Mouse (Mus musculus) hematopoietic stem cell, adult 5-6 weeks (primary cell): ENCODE measurements around the gene Igf1. TPM values are rescaled to one million over a fixed set of nuclear protein-coding genes. Genes with fewer than 3 reads are reported as not detected.

Source experiments
- ATAC-seq, 2 experiments: fragments of 125-278 bp in 1 of 2; replicated peaks in 1 of 2; 2 replicates each; pipeline ENCODE4 v1.8.0; 2016 to 2017; ENCODE audit warnings: inconsistent platforms in 2 of 2, mild to moderate bottlenecking in 2 of 2, moderate number of reproducible peaks in 2 of 2, low read depth in 1 of 2, moderate TSS enrichment in 1 of 2; ENCODE audit not compliant: low FRiP score in 2 of 2, poor library complexity in 2 of 2, severe bottlenecking in 2 of 2, insufficient read depth in 1 of 2, low TSS enrichment in 1 of 2
- total RNA-seq: library from RNA; stranded (forward); fragments of 172-1452, 232-1000 nt; gene quantifications from 2 replicates; pipeline ENCODE4 v1.2.3, GENCODE M21; 2017

The Igf1 gene
- total RNA-seq, 1 experiment from 2014 or later: 2.9 TPM

DNA sequence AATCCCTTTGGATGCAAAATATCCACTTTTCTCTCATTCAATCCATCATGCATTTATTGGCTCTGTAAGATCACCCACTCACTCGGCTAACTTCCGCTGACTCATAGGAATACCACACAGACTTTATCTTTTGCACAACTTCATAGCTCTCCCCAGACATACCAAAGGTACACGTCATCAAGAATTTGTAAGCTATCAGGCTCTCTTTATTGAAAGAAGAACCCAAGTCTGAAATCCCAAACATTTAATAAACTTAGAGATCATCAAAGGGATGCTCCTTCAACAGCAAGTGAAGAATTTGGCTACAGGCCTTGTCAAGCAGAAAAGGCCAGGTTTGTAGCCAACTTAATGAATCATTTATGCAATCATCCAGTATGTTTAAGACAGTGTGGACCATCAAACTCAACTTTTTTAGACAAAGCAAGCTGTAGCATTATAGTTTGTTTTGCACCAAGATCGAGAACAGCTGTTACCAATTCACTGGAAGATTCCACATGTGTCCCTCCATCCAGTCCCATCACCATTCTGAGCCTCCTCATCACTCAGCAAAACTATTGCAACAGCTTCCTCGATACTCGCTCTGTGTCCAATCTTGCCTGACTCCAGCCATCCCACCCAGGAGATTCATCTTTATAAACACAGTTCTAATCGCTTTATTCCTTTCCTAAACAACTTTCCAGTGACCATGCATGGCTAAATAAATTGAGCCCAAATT is 22.2 kb downstream of the Igf1 start:
- ATAC-seq: no peak

DNA sequence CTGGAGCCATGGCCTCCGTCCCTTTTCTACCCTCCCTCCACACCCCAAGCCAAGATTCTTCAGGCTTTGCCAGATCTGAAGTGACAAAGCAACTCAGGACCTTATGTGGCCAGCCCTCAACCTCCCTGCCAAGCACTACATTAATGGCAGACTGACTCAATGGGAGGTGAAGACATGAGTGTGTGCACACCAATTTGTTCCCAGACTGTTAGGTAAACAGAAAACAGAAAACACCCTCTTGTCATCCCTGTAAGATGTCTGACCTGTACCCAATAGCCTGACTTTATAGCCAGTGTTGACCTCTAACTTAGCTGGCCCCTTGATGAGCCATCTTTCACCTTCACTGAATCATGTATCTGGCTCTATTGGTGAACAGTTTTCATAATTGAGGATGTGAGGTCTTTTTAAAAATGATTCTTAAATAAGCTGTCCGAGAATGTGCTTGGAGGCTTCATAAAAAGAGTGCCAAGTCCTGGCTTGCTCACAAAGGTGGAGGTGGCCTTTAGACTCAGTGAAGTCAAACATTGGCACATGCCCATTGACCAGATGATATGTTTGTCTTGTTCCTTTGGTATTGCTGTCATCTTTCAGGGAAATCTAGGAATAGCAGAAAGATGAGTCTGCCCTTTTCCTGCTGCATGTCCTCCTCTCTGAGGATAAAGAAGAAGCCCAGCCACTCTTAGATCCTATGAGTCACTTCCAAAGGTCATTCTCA is 27.4 kb downstream of the Igf1 start:
- no peak for ATAC-seq

DNA sequence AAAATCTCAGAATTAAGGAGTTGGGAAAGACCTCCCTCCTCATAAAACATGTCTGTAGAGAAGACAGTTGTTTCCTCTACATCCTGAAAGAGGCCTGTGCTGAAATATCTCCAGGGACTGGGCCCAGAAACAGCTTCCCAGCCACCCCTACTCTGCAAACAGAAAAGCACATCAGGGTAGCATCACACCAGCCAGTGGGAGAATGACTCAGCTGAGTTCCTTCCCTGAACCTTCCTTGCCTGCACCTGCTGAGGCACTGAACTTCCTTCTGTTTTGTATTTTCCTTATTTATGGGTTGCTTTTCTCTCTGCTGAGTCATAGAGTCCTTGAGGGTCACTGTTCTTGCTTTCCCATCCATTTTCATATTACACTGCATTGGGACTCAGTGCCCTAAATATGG is 31.8 kb downstream of the Igf1 start:
- ATAC-seq: peak; percentile 66 to 87

DNA sequence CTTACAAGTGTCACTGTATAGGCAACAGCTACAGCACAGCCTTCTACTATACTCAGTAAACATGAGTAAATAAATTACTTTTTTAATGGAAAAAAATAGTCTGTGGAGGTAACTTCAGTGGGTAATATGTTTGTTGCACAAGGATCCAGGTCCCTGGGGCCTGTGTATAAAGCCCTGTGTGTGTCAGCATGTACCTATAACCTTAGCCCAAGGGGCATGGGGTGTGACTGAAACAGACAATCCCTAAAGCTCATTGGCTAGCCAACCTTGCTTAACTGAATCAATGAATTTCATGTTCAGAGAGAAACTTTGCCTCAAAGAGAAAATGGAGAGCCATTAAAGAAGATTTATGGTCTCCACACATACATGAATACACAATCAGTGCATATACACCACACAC is 34.2 kb downstream of the Igf1 start:
- no peak for ATAC-seq

DNA sequence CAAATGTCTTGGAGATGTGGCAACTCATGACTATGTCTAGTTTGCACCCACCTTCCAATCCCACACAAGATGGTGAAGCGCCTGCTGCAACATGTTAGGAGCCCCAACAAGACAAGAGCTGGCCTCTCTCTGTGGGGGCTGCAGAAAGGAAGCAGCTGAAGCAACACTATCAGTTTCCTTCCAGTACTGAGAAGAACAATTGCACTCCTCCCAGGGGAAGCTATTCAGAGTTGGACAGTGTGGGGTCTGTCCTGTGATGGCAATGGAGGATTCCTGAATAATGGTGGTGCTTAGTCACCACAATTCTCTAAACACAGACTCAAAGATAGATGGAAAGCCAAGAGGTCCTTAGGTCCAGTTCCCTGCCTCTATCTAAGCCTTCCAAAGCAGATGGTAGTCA is 35.2 kb downstream of the Igf1 start:
- no peak for ATAC-seq

DNA sequence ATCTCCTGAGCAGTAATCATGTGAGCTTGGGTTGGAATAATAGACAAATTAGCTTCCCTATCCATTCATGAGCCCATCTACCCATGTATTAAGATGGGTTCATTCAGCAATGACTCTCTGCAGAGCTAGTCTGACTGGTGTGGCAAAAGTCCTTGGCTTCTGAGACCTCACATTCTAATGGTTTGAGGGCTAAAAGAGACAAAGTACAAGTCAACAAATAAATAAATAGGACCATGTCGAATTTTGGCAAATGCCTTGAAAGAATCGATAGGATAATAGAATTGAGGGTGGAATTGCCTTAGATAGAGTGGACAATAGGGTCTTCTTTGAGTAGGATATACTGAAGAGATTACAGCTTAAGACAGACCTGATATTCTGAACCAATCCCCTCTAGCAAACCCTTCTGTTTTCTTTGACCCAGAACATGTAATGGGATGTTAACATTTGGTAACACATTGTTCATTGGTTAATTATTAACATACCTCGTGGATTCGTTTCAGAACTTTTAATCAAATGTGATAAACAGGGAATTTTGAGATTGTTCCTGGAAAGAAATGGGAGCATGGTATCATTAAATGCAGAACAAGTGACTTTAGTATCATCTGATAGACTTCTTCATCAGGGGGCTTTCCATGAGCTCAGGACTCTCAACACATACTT is 36.5 kb downstream of the Igf1 start:
- no peak for ATAC-seq

DNA sequence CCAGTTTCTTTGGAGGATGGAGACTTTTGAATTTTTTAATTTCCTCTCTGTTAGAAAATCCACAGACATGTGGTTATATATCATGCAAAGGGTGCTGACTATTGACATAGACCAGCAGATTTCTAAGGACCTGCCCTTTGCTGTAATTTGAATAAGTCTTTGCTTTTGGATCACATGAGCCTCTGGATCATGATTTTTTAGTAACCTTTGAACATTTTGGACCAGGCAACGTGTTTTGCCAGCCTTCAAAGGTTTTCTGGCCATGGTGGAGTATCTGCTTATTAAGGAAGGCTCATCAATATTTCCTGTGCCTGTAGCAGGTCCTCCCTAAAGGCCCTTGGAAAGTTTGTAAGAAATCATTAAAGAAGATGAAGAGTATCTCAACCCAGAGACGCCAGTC is 37.3 kb downstream of the Igf1 start:
- no peak for ATAC-seq

DNA sequence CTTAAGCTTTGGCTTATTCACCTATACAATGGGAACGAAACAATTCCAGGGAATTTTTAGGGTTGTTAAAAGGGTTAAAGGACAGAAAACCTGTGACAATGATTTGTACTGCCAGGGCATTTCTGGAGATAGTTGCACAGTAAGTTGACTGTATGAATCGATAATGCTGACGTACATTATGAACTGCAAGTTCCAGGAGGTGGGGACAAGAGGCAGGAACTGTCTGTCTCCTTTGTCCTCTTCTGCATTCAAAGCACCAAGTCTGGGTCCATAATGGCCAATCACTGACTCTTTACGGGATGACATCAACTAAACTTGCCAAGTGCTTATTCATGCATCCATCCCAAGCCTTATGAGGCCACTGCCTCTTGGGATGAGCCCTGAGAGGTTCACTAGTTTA is 39.3 kb downstream of the Igf1 start:
- no peak for ATAC-seq

DNA sequence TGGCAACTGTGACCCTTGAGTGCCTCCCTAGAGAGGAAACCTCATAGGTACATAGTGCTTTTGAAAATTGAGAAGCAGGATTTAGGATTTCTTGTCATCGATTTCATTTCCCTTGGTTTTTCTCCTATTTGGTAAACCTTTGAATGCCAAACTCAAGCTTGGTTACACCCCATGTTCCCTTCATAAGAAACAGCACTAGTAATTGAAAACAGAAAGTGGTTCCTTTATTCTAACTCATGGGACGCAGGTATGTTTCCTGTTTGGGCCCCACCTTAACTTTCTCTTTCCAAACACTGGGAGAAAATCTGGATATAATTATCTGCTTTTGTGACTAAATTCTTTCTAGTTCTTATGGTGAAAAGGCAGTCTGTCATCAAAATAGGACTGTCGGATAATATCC is 40.8 kb downstream of the Igf1 start:
- no peak for ATAC-seq

DNA sequence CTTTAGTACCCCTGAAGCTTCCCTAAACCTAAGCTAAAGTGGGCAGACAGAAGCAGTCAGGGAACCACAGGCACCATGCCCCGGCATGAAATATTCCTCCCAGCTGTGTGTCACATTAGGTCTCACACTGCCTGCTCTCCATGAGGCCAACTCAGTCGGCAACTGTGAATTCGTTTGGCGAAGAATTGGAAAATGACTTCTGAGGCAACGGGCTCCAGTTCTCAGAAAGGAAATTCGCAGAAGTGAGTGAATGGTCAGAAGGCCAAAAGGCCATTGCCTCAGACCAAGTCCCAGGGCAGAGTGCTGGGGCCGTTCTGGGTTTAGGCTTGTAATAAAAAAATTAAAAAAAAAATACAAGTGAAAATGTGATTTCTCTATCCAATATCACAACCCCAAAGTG is 43.9 kb downstream of the Igf1 start:
- ATAC-seq: no peak

DNA sequence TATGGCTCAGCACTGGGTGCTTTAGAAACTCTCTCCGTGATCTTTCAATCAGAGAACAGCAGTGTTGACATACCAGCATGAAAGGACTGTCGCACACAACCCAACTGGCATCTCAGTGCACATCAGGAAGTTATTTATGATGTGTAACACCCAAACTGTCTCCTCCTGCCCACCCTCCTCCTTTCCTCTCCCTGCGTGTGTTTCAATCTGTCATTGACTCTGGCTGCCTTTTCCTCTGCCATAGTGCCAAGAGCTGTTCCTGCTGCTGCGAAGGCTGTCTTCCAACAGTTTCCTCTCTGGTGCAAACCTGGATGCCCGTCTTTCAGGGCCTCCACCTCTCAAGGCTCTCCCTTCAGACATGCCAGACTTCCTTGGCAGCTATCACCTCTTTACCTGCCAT is 46.3 kb downstream of the Igf1 start:
- no peak for ATAC-seq

DNA sequence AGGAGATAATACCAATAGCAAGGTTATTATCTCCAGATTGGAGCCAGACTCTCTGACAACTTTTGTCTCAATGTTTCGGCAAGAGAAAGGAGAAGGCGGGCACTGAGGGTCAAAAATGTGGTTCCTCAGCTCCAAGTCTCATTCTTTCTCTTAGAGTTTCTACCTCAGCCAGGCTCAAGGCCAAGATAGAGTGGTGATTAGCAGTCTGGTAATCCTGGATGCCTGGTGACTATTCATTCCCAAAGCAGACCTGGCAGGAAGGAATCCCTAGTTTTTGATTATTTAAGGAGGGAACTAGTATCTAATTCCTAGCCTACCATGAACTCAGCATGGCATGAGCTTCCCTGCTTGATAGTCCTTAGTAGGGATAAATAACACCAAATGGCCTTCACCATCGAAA is 47.0 kb downstream of the Igf1 start:
- no peak for ATAC-seq

DNA sequence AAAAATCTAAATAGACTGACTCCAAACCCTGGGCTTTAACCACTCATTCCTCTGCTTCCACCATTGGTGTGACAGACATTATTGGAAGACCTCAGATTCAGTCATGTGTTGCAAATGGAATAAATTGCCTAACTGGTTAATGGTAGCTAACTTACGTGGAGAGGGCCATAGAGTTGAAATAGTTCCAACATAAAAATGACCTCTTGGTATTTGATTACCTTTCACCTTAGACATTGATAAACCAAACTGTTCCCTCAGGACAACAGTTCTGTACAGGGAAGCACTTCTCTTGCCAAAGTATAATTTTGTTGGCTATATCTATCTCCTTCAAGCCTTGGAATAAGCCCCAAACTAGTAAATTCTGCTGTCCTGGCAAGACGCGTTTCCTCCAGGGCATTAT is 48.1 kb downstream of the Igf1 start:
- no peak for ATAC-seq

DNA sequence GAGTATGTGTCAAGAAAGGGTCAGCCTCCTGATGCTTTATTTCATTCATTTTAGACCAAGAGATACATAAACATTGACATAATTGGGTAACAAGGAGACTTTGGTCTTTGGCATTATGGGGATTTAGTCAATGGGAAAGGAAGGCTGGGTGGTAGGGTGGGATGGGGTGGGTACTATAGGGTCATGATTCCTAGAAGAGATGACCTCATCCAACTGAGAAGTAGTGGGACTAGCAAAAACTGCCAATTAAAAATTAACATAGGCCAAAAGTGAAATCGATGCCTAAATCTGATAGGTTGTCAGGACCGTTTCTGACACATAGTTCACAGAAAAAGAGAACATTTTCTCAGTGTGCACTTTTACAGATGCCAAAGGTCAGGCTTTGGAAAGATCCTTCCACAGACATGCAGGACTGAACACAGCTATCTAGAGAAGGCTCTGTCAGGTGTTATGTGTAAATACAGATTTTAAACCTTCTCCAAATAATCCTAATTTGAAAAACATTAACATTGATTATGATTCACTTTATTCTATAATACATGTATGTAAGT is 48.8 kb downstream of the Igf1 start:
- no peak for ATAC-seq

DNA sequence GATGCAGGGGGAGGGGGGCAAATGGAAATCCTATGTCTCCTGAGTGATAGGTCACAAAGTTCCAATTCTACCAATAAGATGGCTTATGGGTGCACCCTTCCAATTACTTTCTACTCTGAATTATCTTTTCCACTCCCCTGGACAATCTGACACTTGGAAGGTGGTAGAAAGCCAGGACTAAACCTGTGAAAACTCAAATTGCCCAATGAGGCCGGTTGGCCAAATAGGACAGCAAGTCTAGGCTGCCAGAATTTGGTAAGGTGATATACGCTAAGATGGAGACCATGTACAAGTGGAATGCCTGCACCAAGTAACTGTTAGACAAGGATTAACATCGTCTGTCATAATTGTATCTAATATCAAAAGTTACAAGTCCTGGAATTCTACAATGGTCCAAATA is 55.8 kb downstream of the Igf1 start:
- no peak for ATAC-seq

DNA sequence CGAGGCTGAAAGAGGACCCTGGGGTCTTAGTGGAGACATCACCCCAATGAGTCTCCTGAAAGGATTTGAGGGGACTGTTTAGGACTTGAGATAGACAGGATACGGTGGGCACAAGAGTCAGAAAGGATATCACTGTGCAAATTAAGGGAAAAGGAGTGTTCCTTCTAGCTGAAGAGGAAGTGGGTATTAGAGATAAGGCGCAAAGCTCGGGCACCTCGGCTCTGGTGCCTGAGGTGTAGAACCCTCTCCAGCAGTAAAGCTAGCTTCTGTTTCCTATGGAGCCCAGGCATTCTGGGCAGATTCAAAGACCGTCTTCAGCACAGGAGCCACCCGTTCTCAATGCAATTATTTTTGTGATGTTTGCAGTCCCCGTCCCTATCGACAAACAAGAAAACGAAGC is 56.9 kb downstream of the Igf1 start:
- peak; percentile 64 to 78 for ATAC-seq

DNA sequence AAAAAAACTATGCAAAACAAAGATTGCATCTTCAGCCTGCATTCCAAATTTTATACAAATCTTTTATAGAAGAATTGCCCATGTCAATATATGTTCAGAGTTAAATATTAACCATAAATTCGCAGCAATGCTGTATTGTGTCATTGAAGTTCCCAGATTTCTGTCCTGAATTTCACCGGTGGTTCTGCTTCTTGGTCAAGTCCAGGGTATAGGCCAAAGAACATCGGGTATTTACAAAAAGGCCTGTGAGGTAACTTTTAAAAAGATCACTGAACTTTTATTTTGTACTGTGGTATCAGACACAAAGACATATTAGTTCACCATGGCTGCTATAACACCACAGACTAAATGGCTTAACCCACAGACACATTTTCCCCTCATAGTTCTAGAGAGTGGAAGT is 57.7 kb downstream of the Igf1 start:
- ATAC-seq: no peak

DNA sequence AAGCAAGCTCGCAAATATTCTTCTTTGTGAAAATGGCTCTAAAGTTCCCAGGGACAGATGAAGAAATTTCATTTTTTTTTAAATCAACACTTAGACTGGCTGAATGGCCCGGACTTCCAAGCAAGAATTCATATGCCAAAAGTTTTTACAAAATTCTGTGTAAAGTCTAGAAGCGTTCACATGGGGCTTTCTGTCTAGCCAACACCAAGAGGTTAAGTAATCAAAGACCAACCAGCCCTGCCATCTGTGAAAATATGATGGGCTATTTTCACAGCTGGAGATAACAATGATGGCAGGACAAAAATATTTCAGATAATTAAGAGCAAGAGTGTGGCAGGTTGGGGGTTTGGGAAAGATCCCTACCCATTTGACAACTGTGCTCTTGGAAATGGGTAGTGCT is 64.2 kb downstream of the Igf1 start:
- ATAC-seq: no peak
